Mouse (Mus musculus) mouse embryonic stem cell (cell line): ENCODE data around the gene Arsb.

ENCODE experiments used
- in situ Hi-C, 2 experiments: fragments of 300-500 bp; cut with MboI; formaldehyde crosslinking; loops; 1 replicate in 1 of 2; 3 replicates in 1 of 2; pipeline ENCODE4 v1.14.3; 2019 to 2020; ENCODE audit warnings: low sequenced_read_pairs in 2 of 2, low pct_unique_long_range_greater_than_20kb in 1 of 2, mixed read lengths in 1 of 2; ENCODE audit not compliant: unreplicated experiment in 1 of 2

The Arsb gene

GRCm38 (mm10) chr13:93902126-93902525 lies 130.7 kb downstream of the Arsb start:
- in situ Hi-C loops, result no loop called here

GRCm38 (mm10) chr13:93906552-93907245 lies 135.3 kb downstream of the Arsb start:
- in situ Hi-C loops, result no loop called here

GRCm38 (mm10) chr13:93907971-93908370 lies 136.5 kb downstream of the Arsb start:
- in situ Hi-C loops, result no loop called here

- in situ Hi-C loops, result no loop called here
Observed at GRCm38 (mm10) chr13:93909847-93910246, 138.4 kb downstream of the Arsb start.

- in situ Hi-C loops, result no loop called here
Observed at GRCm38 (mm10) chr13:93911037-93911436, 139.6 kb downstream of the Arsb start.

- in situ Hi-C loops, result no loop called here
Observed at GRCm38 (mm10) chr13:93912326-93912915, 141.0 kb downstream of the Arsb start.

GRCm38 (mm10) chr13:93914206-93914605 lies 142.8 kb downstream of the Arsb start:
- in situ Hi-C loops, result no loop called here

GRCm38 (mm10) chr13:93915641-93916570 lies 144.5 kb downstream of the Arsb start:
- in situ Hi-C loops, result no loop called here

GRCm38 (mm10) chr13:93919536-93919935 lies 148.1 kb downstream of the Arsb start:
- in situ Hi-C loops, result no loop called here

- in situ Hi-C loops, result no loop called here
Observed at GRCm38 (mm10) chr13:93920080-93920785, 148.8 kb downstream of the Arsb start.

GRCm38 (mm10) chr13:93920786-93921300 lies 149.4 kb downstream of the Arsb start:
- in situ Hi-C loops, result no loop called here

- in situ Hi-C loops, result no loop called here
Observed at GRCm38 (mm10) chr13:93921831-93922565, 150.6 kb downstream of the Arsb start.

GRCm38 (mm10) chr13:93922566-93922910 lies 151.1 kb downstream of the Arsb start:
- in situ Hi-C loops, result no loop called here

- in situ Hi-C loops, result no loop called here
Observed at GRCm38 (mm10) chr13:93924735-93925432, 153.5 kb downstream of the Arsb start.

- in situ Hi-C loops, result no loop called here
Observed at GRCm38 (mm10) chr13:93930561-93931340, 159.3 kb downstream of the Arsb start.

- in situ Hi-C loops, result no loop called here
Observed at GRCm38 (mm10) chr13:93936455-93936854, 165.0 kb downstream of the Arsb start.

GRCm38 (mm10) chr13:93938118-93938517 lies 166.7 kb downstream of the Arsb start:
- in situ Hi-C loops, result no loop called here
